Mouse (Mus musculus): ENCODE measurements at regions not wholly inside any gene's neighbourhood (a gene's known extent, or its start where the extent isn't known, plus 50 kb on each side); places are given as distances from the start of the nearest gene placed in this dataset.

GRCm38 (mm10) chr15:36888351-36889069, 119.1 kb downstream of the Zfp706 start:
- no peak for DNase-seq (ENCODE audit: low read depth)

- DNase-seq (ENCODE audit: low read depth) = no peak
Observed at GRCm38 (mm10) chr15:36884671-36885365, 122.8 kb downstream of the Zfp706 start.

GRCm38 (mm10) chr15:36884074-36884473, 123.5 kb downstream of the Zfp706 start:
- no peak for DNase-seq (ENCODE audit: low read depth)

GRCm38 (mm10) chr15:36883156-36883555, 124.4 kb downstream of the Zfp706 start:
- DNase-seq (ENCODE audit: low read depth) = no peak

- DNase-seq (ENCODE audit: low read depth) = no peak
Observed at GRCm38 (mm10) chr15:36881576-36881975, 126.0 kb downstream of the Zfp706 start.

GRCm38 (mm10) chr15:36880602-36881001, 127.0 kb downstream of the Zfp706 start:
- DNase-seq (ENCODE audit: low read depth) = no peak

- no peak for DNase-seq (ENCODE audit: low read depth)
Observed at GRCm38 (mm10) chr15:36879587-36879986, 128.0 kb downstream of the Zfp706 start.

GRCm38 (mm10) chr15:36878960-36879359, 128.6 kb downstream of the Zfp706 start:
- no peak for DNase-seq (ENCODE audit: low read depth)

- no peak for DNase-seq (ENCODE audit: low read depth)
Observed at GRCm38 (mm10) chr15:36878276-36878675, 129.3 kb downstream of the Zfp706 start.

- DNase-seq (ENCODE audit: low read depth) = no peak
Observed at GRCm38 (mm10) chr15:36877501-36877900, 130.1 kb downstream of the Zfp706 start.

- DNase-seq (ENCODE audit: low read depth) = peak; percentile 20
Observed at GRCm38 (mm10) chr15:36875980-36876778, 131.4 kb downstream of the Zfp706 start.

GRCm38 (mm10) chr15:36874555-36874954, 133.0 kb downstream of the Zfp706 start:
- DNase-seq (ENCODE audit: low read depth) = no peak

- DNase-seq (ENCODE audit: low read depth) = no peak
Observed at GRCm38 (mm10) chr15:36873884-36874243, 133.7 kb downstream of the Zfp706 start.

- DNase-seq (ENCODE audit: low read depth) = no peak
Observed at GRCm38 (mm10) chr15:36873058-36873883, 134.3 kb downstream of the Zfp706 start.

GRCm38 (mm10) chr15:36872566-36872965, 135.0 kb downstream of the Zfp706 start:
- no peak for DNase-seq (ENCODE audit: low read depth)

GRCm38 (mm10) chr15:36870717-36871116, 136.9 kb downstream of the Zfp706 start:
- DNase-seq (ENCODE audit: low read depth) = no peak

- no peak for DNase-seq (ENCODE audit: low read depth)
Observed at GRCm38 (mm10) chr15:36870094-36870493, 137.5 kb downstream of the Zfp706 start.

- DNase-seq (ENCODE audit: low read depth) = no peak
Observed at GRCm38 (mm10) chr15:36866088-36866487, 141.5 kb downstream of the Zfp706 start.

GRCm38 (mm10) chr15:36865332-36865731, 142.2 kb downstream of the Zfp706 start:
- no peak for DNase-seq (ENCODE audit: low read depth)

- DNase-seq (ENCODE audit: low read depth) = no peak
Observed at GRCm38 (mm10) chr15:36864046-36864445, 143.5 kb downstream of the Zfp706 start.

- DNase-seq (ENCODE audit: low read depth) = no peak
Observed at GRCm38 (mm10) chr15:36858711-36859110, 148.9 kb downstream of the Zfp706 start.

GRCm38 (mm10) chr15:36857622-36858021, 150.0 kb downstream of the Zfp706 start:
- no peak for DNase-seq (ENCODE audit: low read depth)

All from c-Kit-positive CD71-positive TER-119-negative erythroid progenitor cells, embryonic 14.5 days (primary cell).